Mouse (Mus musculus) heart, embryonic 11.5 days (tissue): ENCODE data around the gene 4921504E06Rik. TPM values are rescaled to one million over a fixed set of nuclear protein-coding genes. Genes with fewer than 3 reads are reported as not detected.

ENCODE experiments used
- ATAC-seq: fragments of 200-750 bp; cut with Nextera tagmentation; replicated peaks from 2 replicates; pipeline ENCODE4 v1.8.0; 2017; ENCODE audit warnings: moderate library complexity; ENCODE audit not compliant: insufficient number of reproducible peaks, low FRiP score, low TSS enrichment
- H3K27ac ChIP-seq: fragments of 300-500 bp; sonication (generic); 2 replicates; pipeline ENCODE4 v1.5.1; 2014; ENCODE audit warnings: mild to moderate bottlenecking, low read depth, low read length
- H3K27me3 ChIP-seq: fragments of 300-500 bp; sonication (generic); 2 replicates; pipeline ENCODE4 v1.6.1; 2014; ENCODE audit warnings: mild to moderate bottlenecking, low read length, mixed read lengths; ENCODE audit not compliant: control insufficient read depth, insufficient read depth
- H3K36me3 ChIP-seq: fragments of 300-500 bp; sonication (generic); 2 replicates; pipeline ENCODE4 v1.6.1; 2014; ENCODE audit warnings: mild to moderate bottlenecking, low read length, moderate library complexity, mixed read lengths; ENCODE audit not compliant: control insufficient read depth, insufficient read depth
- H3K4me1 ChIP-seq: fragments of 300-500 bp; sonication (generic); 2 replicates; pipeline ENCODE4 v1.6.1; 2014; ENCODE audit warnings: low read length; ENCODE audit not compliant: control insufficient read depth, insufficient read depth
- H3K4me2 ChIP-seq: fragments of 300-500 bp; sonication (generic); 2 replicates; pipeline ENCODE4 v1.6.1; 2014; ENCODE audit warnings: mild to moderate bottlenecking, moderate library complexity
- H3K4me3 ChIP-seq: fragments of 300-500 bp; sonication (generic); 2 replicates; pipeline ENCODE4 v1.5.1; 2014; ENCODE audit warnings: low read depth, low read length
- H3K9ac ChIP-seq: fragments of 300-500 bp; sonication (generic); 2 replicates; pipeline ENCODE4 v1.6.1; 2014; ENCODE audit warnings: mild to moderate bottlenecking, low read depth, low read length, moderate library complexity
- H3K9me3 ChIP-seq: fragments of 300-500 bp; sonication (generic); replicated peaks from 2 replicates; pipeline ENCODE4 v1.6.1; 2016; ENCODE audit warnings: low read length; ENCODE audit not compliant: control insufficient read depth
- WGBS: fragments of 180-500 bp; shearing (Covaris S2); extraction: QIAGEN DNeasy Blood & Tissue Kit; methylation state at CpG from one replicate; pipeline ENCODE4 v1.1.7; 2014; ENCODE audit not compliant: insufficient replicate concordance; 5-methylcytosine and 5-hydroxymethylcytosine counted together
- polyA plus RNA-seq: library from polyadenylated mRNA; unstranded; fragments of >200 nt; fragmentation: Nextera tagmentation; extraction: Ambion mirVana; gene quantifications from 2 replicates; pipeline ENCODE4 v1.2.1, GENCODE M21; 2014

Gene 4921504E06Rik
- polyA plus RNA-seq, 1 experiment from 2014 or later = not detected

GRCm38 (mm10) chr2:19520617-19521016 is 33.1 kb downstream of the 4921504E06Rik start:
- H3K36me3 ChIP-seq = no peaks in the 10 kb centered on the region
- no peak overlapping the region for H3K27ac ChIP-seq
- peaks cover 7% of the 10 kb centered on the region; the same call in 1 of the 2 replicates for H3K27me3 ChIP-seq
- H3K4me3 ChIP-seq = no peak overlapping the region
- H3K4me1 ChIP-seq = no peaks in the 10 kb centered on the region
- H3K9ac ChIP-seq = no peak overlapping the region
- 76% methylated on average over 2 of the region's 2 CpGs for WGBS
- H3K9me3 ChIP-seq = no peaks in the 10 kb centered on the region
- H3K4me2 ChIP-seq = no peak overlapping the region
- ATAC-seq = no peak

GRCm38 (mm10) chr2:19519768-19520167 is 33.9 kb downstream of the 4921504E06Rik start:
- WGBS = 6% methylated on average over 7 of the region's 7 CpGs
- ATAC-seq = no peak
- Histone ChIP-seq H3K9ac (no peak overlapping the region), H3K4me2 (no peak overlapping the region), H3K27ac (no peak overlapping the region), H3K27me3 (peaks cover 4% of the 10 kb centered on the region; the same call in 1 of the 2 replicates), H3K36me3 (no peaks in the 10 kb centered on the region), H3K4me3 (no peak overlapping the region), H3K9me3 (no peaks in the 10 kb centered on the region), H3K4me1 (no peaks in the 10 kb centered on the region)

GRCm38 (mm10) chr2:19517952-19518351 is 35.8 kb downstream of the 4921504E06Rik start:
- WGBS = 56% methylated on average over 13 of the region's 13 CpGs
- no peaks in the 10 kb centered on the region for H3K9me3 ChIP-seq
- no peak overlapping the region for H3K27ac ChIP-seq
- ATAC-seq = no peak
- no peaks in the 10 kb centered on the region for H3K4me1 ChIP-seq
- no peaks in the 10 kb centered on the region for H3K36me3 ChIP-seq
- no peak overlapping the region for H3K4me3 ChIP-seq
- no peak overlapping the region for H3K9ac ChIP-seq
- H3K4me2 ChIP-seq = no peak overlapping the region
- peaks cover 4% of the 10 kb centered on the region; the same call in 1 of the 2 replicates for H3K27me3 ChIP-seq

- no peak overlapping the region for H3K27ac ChIP-seq
- no peak for ATAC-seq
- no peaks in the 10 kb centered on the region for H3K4me1 ChIP-seq
- H3K9me3 ChIP-seq = no peaks in the 10 kb centered on the region
- no peaks in the 10 kb centered on the region for H3K36me3 ChIP-seq
- no peak overlapping the region for H3K4me3 ChIP-seq
- H3K27me3 ChIP-seq = no peaks in the 10 kb centered on the region
- no peak overlapping the region for H3K9ac ChIP-seq
- 63% methylated on average over 5 of the region's 5 CpGs for WGBS
- no peak overlapping the region for H3K4me2 ChIP-seq
Observed at GRCm38 (mm10) chr2:19512381-19512780, 41.3 kb downstream of the 4921504E06Rik start.

GRCm38 (mm10) chr2:19511032-19511431 is 42.7 kb downstream of the 4921504E06Rik start:
- WGBS = 43% methylated on average over 5 of the region's 5 CpGs
- H3K36me3 ChIP-seq = no peaks in the 10 kb centered on the region
- H3K27me3 ChIP-seq = no peaks in the 10 kb centered on the region
- no peaks in the 10 kb centered on the region for H3K9me3 ChIP-seq
- no peak overlapping the region for H3K27ac ChIP-seq
- no peak for ATAC-seq
- no peak overlapping the region for H3K4me3 ChIP-seq
- H3K9ac ChIP-seq = no peak overlapping the region
- H3K4me1 ChIP-seq = no peaks in the 10 kb centered on the region
- H3K4me2 ChIP-seq = no peak overlapping the region

- Histone ChIP-seq H3K9ac (no peak overlapping the region), H3K4me1 (no peaks in the 10 kb centered on the region), H3K27ac (no peak overlapping the region), H3K4me3 (no peak overlapping the region), H3K4me2 (no peak overlapping the region), H3K27me3 (no peaks in the 10 kb centered on the region), H3K9me3 (no peaks in the 10 kb centered on the region), H3K36me3 (no peaks in the 10 kb centered on the region)
- 91% methylated on average over 1 of the region's 1 CpGs for WGBS
- ATAC-seq = no peak
Observed at GRCm38 (mm10) chr2:19505744-19506143, 48.0 kb downstream of the 4921504E06Rik start.

GRCm38 (mm10) chr2:19490262-19490661 is 63.5 kb downstream of the 4921504E06Rik start:
- WGBS = 70% methylated on average over 3 of the region's 3 CpGs
- Histone ChIP-seq H3K27ac (no peak overlapping the region), H3K9ac (no peak overlapping the region), H3K4me2 (no peak overlapping the region), H3K4me1 (no peaks in the 10 kb centered on the region), H3K9me3 (no peaks in the 10 kb centered on the region), H3K36me3 (no peaks in the 10 kb centered on the region), H3K4me3 (no peak overlapping the region), H3K27me3 (no peaks in the 10 kb centered on the region)
- ATAC-seq = no peak

GRCm38 (mm10) chr2:19461940-19462339 is 91.8 kb downstream of the 4921504E06Rik start:
- Histone ChIP-seq H3K9me3 (no peaks in the 10 kb centered on the region), H3K4me3 (no peak overlapping the region), H3K9ac (no peak overlapping the region), H3K4me2 (no peak overlapping the region), H3K4me1 (no peaks in the 10 kb centered on the region), H3K27ac (no peak overlapping the region), H3K27me3 (peaks cover 13% of the 10 kb centered on the region), H3K36me3 (no peaks in the 10 kb centered on the region)
- no peak for ATAC-seq
- WGBS = 41% methylated on average over 2 of the region's 2 CpGs

- WGBS = 48% methylated on average over 2 of the region's 2 CpGs
- H3K36me3 ChIP-seq = no peaks in the 10 kb centered on the region
- H3K4me3 ChIP-seq = no peak overlapping the region
- no peak overlapping the region for H3K4me2 ChIP-seq
- no peaks in the 10 kb centered on the region for H3K9me3 ChIP-seq
- H3K4me1 ChIP-seq = no peaks in the 10 kb centered on the region
- ATAC-seq = no peak
- peaks cover 45% of the 10 kb centered on the region for H3K27me3 ChIP-seq
- H3K27ac ChIP-seq = no peak overlapping the region
- no peak overlapping the region for H3K9ac ChIP-seq
Observed at GRCm38 (mm10) chr2:19458785-19459184, 94.9 kb downstream of the 4921504E06Rik start.
